Mouse (Mus musculus): ENCODE data around the gene Rps28.

DNA sequence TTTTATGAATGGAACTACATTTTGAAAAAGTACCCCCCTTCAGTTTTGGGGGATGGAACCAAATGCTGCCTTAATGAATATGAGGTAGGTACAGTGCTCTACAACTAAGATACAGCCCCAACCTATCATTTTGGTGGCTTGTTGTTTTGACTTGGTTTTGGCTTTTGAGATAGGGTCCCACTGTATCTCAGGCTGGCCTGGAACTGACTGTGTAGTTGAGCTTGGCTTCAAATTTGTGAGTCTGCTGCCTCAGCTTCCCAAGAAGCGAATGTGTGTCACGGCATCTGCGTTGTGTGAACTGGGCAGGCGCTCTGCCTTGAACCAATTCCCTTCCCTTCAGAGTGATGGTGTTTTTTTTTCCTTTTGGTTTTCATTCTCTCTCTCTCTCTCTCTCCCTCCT is 52.7 kb downstream of the Rps28 start:
- TF ChIP-seq CTCF (IDR thresholded peaks at IDR 0.05; ENCODE audit: borderline replicate concordance, insufficient read depth, low read length) (no peak), POLR2A (IDR thresholded peaks at IDR 0.05; ENCODE audit: low read depth, low read length) (no peak)
